Mouse (Mus musculus): ENCODE results near the gene Tmem132e.
A peak's percentile ranks its signal among the peaks of the same experiment; 100 is the strongest.

Tmem132e gene

DNA sequence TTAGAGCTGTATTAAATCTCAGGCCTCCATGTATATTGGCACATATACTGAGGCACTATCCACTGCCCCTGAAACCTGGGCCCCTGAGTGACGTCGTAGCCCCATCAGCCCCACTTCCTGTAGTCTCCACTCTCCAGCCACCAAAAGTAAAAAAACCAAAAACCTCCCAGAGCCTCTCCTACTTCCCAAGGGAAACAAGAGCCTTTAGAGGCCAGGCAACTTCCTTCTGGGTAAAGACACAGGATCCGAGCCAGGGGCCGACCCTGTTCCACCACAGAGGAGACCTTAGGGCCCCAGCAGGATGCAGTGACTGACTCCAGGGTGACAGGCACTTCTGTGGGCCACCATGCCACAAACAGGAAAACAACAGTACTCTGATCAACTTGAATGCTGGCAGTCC, 40.1 kb downstream of the Tmem132e start:
- DNase-seq (ENCODE audit: inconsistent ontology term), result no peak

- DNase-seq (ENCODE audit: inconsistent ontology term), result no peak
Observed at GRCm38 (mm10) chr11:82434091-82434831, 45.6 kb downstream of the Tmem132e start.

DNA sequence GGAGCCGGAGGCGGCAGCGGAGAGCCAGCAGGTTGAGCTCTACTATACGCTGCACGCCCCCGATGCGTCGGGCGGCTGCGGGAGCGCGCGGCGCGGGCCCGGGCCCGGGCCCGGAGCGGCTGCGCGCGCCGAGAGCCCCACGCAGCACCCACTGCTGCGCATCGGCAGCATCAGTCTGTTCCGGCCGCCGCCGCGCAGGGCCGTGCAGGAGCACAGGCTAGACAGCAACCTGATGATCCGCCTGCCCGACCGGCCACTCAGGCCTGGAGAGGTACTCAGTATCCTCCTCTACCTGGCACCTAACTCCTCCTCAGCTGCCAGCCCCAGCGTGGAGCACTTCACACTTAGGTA, 46.1 kb downstream of the Tmem132e start:
- no peak for DNase-seq (ENCODE audit: inconsistent ontology term)

DNA sequence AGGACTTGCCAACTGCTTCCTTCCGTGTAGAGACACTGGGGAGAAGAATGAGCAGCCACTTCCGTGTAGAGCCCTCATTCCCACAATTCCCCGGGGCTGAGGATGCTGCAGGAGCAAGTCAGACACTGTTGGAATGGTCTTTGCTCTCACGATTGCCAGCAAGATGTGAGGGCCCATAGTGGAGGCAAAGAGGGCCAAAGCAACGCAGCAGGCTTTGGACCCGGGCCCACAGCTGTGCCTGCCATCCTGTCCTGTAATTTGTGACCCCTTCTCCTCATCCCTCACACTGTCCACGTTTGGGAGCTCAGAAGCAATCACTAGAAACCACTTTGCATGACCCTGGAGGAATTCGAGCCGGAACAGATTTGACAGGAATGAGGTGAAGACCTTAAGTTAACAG, 59.8 kb downstream of the Tmem132e start:
- no peak for DNase-seq (ENCODE audit: inconsistent ontology term)

GRCm38 (mm10) chr11:82452516-82452915, 63.8 kb downstream of the Tmem132e start:
- DNase-seq (ENCODE audit: inconsistent ontology term), result no peak

- DNase-seq (ENCODE audit: inconsistent ontology term), result no peak
Observed at GRCm38 (mm10) chr11:82453230-82453629, 64.5 kb downstream of the Tmem132e start.

GRCm38 (mm10) chr11:82461326-82461725, 72.6 kb downstream of the Tmem132e start:
- DNase-seq (ENCODE audit: inconsistent ontology term), result no peak

DNA sequence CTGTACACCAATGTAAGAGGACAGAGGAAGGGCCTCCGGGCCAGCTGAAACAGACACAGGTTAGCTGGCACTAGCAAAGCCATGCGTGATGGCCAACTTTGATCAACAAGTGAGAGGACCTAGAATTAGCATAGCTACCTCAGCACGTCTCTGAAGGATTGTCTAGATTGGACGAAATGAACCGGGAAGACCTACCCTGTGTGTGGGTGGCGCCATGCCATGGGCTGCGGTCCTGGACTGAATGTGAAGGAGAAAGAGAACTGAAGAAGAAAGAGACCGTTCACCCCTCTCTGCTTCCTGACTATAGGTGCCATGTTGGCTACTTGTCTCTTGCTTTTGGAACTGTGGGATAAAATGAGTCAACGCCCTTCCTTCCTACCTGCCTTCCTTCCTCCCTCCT, 76.8 kb downstream of the Tmem132e start:
- no peak for DNase-seq (ENCODE audit: inconsistent ontology term)

- peak; percentile 20 for DNase-seq (ENCODE audit: inconsistent ontology term)
Observed at GRCm38 (mm10) chr11:82467218-82467617, 78.5 kb downstream of the Tmem132e start.

- DNase-seq (ENCODE audit: inconsistent ontology term), result no peak
Observed at GRCm38 (mm10) chr11:82471076-82471475, 82.4 kb downstream of the Tmem132e start.

GRCm38 (mm10) chr11:82473137-82473621, 84.5 kb downstream of the Tmem132e start:
- DNase-seq (ENCODE audit: inconsistent ontology term), result no peak

- DNase-seq (ENCODE audit: inconsistent ontology term), result no peak
Observed at GRCm38 (mm10) chr11:82476092-82476491, 87.4 kb downstream of the Tmem132e start.

DNA sequence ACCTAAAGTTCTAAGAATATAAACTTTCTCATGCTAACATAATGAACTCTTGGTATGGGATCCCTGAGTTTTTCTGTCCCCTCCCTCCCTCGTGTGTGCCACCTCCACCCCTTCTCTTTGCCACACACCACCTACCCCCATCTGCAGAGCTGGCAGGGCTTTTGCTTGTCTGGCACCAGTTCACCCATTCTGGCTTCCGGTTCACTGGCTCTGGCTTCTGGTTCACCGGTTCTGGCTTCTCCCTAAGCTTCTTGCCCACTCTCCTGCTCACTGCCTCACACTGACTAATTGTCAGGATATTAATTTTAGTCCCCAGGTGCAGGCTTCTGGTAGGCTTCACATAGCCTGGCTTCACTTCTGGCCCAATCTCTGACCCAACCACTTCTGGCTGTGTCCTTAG, 88.7 kb downstream of the Tmem132e start:
- peak; percentile 27 for DNase-seq (ENCODE audit: inconsistent ontology term)

DNA sequence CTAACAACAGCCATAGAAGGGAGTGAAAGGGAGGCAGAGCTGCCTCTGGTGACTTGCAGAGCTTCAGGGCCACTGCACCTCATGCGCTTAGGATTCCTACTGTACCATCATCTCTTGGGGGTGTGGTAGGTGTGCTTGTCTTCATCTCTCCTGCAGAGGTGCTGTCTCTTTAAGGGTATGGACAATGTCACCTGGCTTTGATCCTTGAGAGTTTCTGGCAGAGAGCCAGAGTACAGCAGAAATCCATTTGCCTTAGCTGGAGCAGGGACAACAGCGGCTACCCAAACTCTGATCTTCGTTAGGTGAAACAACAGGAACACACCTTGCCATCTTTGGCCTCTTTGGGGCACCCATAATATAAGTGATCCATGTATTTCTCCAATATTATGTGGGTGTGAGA, 92.2 kb downstream of the Tmem132e start:
- DNase-seq (ENCODE audit: inconsistent ontology term), result no peak

DNA sequence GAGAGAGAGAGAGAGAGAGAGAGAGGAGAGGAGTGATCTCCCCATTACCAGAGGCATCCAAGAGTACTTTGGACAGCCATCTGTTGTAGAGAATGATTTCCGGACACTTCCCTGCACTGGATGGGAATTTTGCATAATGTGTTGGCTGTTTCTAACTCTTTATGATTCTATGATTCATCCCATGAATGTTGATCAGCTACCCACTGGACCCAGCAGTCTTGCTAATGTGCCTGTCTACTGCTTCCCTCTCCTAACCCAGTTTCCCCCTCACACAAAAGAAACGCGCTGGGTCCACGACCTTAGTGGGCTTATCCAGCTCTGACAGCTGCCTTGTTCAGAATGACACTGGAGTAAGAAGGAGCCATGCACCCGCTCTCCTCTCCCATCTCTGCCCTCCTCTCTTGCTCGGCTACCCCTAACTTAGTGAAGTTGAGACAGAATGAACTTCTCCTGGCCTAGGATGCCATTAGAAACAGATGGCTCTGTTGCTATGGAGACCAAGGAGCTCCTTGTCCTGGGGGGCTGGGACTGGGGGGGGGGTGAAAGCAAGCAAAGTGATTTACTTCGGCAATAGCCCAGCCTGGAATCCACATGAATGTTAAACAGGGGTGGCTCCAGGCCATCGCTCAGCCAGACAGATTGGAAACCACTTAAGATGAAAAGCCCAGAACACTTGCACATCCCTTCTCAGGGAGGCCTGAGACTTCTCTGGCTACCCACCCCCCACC, 98.8 kb downstream of the Tmem132e start:
- DNase-seq (ENCODE audit: inconsistent ontology term), result no peak

- no peak for DNase-seq (ENCODE audit: inconsistent ontology term)
Observed at GRCm38 (mm10) chr11:82490896-82491295, 102.2 kb downstream of the Tmem132e start.

Data from Muller cell, postnatal 12 days (primary cell).